Mouse (Mus musculus) adrenal gland, postnatal 0 days (tissue): ENCODE measurements around the gene Caml. TPM values are rescaled to one million over a fixed set of nuclear protein-coding genes. Genes with fewer than 3 reads are reported as not detected.

Source experiments
- polyA plus RNA-seq: library from polyadenylated mRNA; unstranded; fragments of >200 nt; fragmentation: Nextera tagmentation; extraction: Ambion mirVana; gene quantifications from 2 replicates; pipeline ENCODE4 v1.2.1, GENCODE M21; 2015

Gene Caml
- 62.8 and 62.9 TPM in 2 replicates for polyA plus RNA-seq

GRCm38 (mm10) chr13:55622649-55623541 is at the start of gene Caml:
TSS of gene Caml (plus strand) at chr13:55623005.

GRCm38 (mm10) chr13:55573432-55573831 is 49.4 kb upstream of the Caml start, which contains the start of gene Tmed9:
TSS of gene Tmed9 (plus strand) at chr13:55573732.

GRCm38 (mm10) chr13:55599566-55600540 is 23.0 kb upstream of the Caml start, which contains the start of gene B4galt7:
TSS of gene B4galt7 (plus strand) at chr13:55599896.

DNA sequence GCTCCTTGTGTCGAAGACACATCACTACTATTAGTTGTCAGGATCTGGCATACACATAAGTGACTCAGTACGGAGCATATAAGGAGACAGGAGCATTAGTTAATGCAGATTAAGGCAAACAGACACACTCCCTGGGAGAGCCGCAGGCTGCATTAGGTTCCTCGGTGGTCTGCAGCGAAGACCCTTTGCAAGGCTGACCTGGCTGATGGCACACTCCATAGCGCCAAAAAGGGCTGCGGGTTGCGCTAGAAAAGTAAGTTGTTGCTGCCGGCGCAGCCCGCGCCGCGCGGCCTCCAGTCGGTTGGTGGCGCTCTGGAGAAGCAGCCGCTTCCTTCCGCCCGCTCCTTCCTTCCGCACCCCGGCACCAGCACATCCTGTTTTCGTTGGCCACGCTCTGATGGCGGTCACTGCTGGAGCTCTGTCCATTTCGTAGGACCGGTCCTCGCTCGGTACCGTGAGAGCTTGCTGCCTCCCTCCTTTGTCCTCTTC is 11.9 kb downstream of the Caml start, which contains the start of gene Ddx46:
TSS of gene Ddx46 (plus strand) at position 389 of the 489 bp plus-strand sequence.

Other genes starting within 250 kb of the Caml start
- gene Slc34a1, start 224.8 kb upstream of the Caml start, polyA plus RNA-seq, result 1.5 and 1.8 TPM in 2 replicates
- gene Pfn3, start 207.8 kb upstream of the Caml start, polyA plus RNA-seq, result not detected in 2 replicates
- gene F12, start 196.2 kb upstream of the Caml start, polyA plus RNA-seq, result 8.7 and 12.2 TPM in 2 replicates
- gene Grk6, start 177.9 kb upstream of the Caml start, polyA plus RNA-seq, result 20.3 and 24.0 TPM in 2 replicates
- gene Prr7, start 158.7 kb upstream of the Caml start, polyA plus RNA-seq, result 1.0 and 1.1 TPM in 2 replicates
- gene Dbn1, start 134.9 kb upstream of the Caml start, polyA plus RNA-seq, result 66.4 and 97.2 TPM in 2 replicates
- gene Pdlim7, start 109.3 kb upstream of the Caml start, polyA plus RNA-seq, result 72.4 and 78.9 TPM in 2 replicates
- 2.8 and 2.9 TPM in 2 replicates for gene Dok3, start 93.7 kb upstream of the Caml start, polyA plus RNA-seq
- gene Ddx41, start 86.3 kb upstream of the Caml start, polyA plus RNA-seq, result 39.5 and 45.1 TPM in 2 replicates
- 17.9 and 21.7 TPM in 2 replicates for gene Fam193b, start 51.9 kb upstream of the Caml start, polyA plus RNA-seq
- 89.2 and 133 TPM in 2 replicates for gene Tmed9, start 49.3 kb upstream of the Caml start, polyA plus RNA-seq
- gene B4galt7, start 23.1 kb upstream of the Caml start, polyA plus RNA-seq, result 20.5 and 21.5 TPM in 2 replicates
- 13.0 and 17.6 TPM in 2 replicates for gene Ddx46, start 12.0 kb downstream of the Caml start, polyA plus RNA-seq
- gene B230219D22Rik, start 70.1 kb downstream of the Caml start, polyA plus RNA-seq, result 29.4 and 31.3 TPM in 2 replicates
- 107 and 125 TPM in 2 replicates for gene Txndc15, start 91.6 kb downstream of the Caml start, polyA plus RNA-seq
- gene Pcbd2, start 104.4 kb downstream of the Caml start, polyA plus RNA-seq, result 96.1 and 103 TPM in 2 replicates
- gene Catsper3, start 161.6 kb downstream of the Caml start, polyA plus RNA-seq, result 0.16 and 0.17 TPM in 2 replicates
- 0.07 and 0.08 TPM in 2 replicates for gene Pitx1, start 213.2 kb downstream of the Caml start, polyA plus RNA-seq